Mouse (Mus musculus) G1E (cell line): ENCODE measurements around the gene Golph3. TPM values are rescaled to one million over a fixed set of nuclear protein-coding genes. Genes with fewer than 3 reads are reported as not detected.

ENCODE experiments used
- ATAC-seq: 2 replicates; pipeline ENCODE4 v1.8.0; 2016; ENCODE audit warnings: mild to moderate bottlenecking; ENCODE audit not compliant: insufficient number of reproducible peaks, poor library complexity, low FRiP score, severe bottlenecking; ENCODE audit errors: extremely low read depth
- DNase-seq: peaks from one replicate; pipeline ENCODE4 v3.0.0; 2012; ENCODE audit warnings: low spot score
- H3K27me3 ChIP-seq: 2 replicates; pipeline ENCODE4 v1.6.1; 2012; ENCODE audit warnings: mild to moderate bottlenecking, low read length, inconsistent platforms; ENCODE audit not compliant: insufficient read depth
- H3K36me3 ChIP-seq: replicated peaks from 2 replicates; pipeline ENCODE3; 2012; ENCODE audit warnings: mild to moderate bottlenecking, inconsistent platforms
- H3K4me1 ChIP-seq: 2 replicates; pipeline ENCODE4 v1.6.1; 2012; ENCODE audit warnings: low read depth, low read length, inconsistent platforms, mixed read lengths; ENCODE audit not compliant: insufficient read depth
- H3K4me3 ChIP-seq: 2 replicates; pipeline ENCODE4 v1.5.1; 2012; ENCODE audit warnings: low read depth, mild to moderate bottlenecking, inconsistent platforms, low read length, moderate library complexity, mixed read lengths
- H3K9me3 ChIP-seq: replicated peaks from 2 replicates; pipeline ENCODE4 v1.6.1; 2012; ENCODE audit warnings: inconsistent platforms
- CTCF ChIP-seq: IDR thresholded peaks from 2 replicates; pipeline ENCODE4 v1.5.1; 2012; ENCODE audit warnings: low read depth, low read length, inconsistent platforms, mixed read lengths
- GATA1 ChIP-seq: IDR thresholded peaks from 2 replicates; pipeline ENCODE4 v1.6.1; 2012; ENCODE audit warnings: borderline replicate concordance, low read length, inconsistent platforms, mixed read lengths
- GATA2 ChIP-seq: IDR thresholded peaks from 2 replicates; pipeline ENCODE4 v1.6.1; 2012; ENCODE audit warnings: low read depth, low read length, inconsistent platforms, borderline replicate concordance
- POLR2AphosphoS5 ChIP-seq: IDR thresholded peaks from 2 replicates; pipeline ENCODE4 v1.6.1; 2012; ENCODE audit warnings: low read depth, low read length, inconsistent platforms; ENCODE audit not compliant: insufficient replicate concordance
- TAL1 ChIP-seq: conservative IDR thresholded peaks from 2 replicates; pipeline ENCODE4 v1.6.1; 2012; ENCODE audit warnings: low read depth, low read length, inconsistent platforms, mixed read lengths
- polyA plus RNA-seq: library from polyadenylated mRNA; stranded (reverse); fragments of >175 nt; gene quantifications from 2 replicates; pipeline ENCODE4 v1.2.3, GENCODE M21; 2012
- total RNA-seq, 2 experiments: library from RNA; stranded (forward) in 1 of 2; stranded (reverse) in 1 of 2; fragments of 200-1000 nt in 1 of 2; fragments of >200 nt in 1 of 2; fragmentation: Nextera tagmentation in 1 of 2; gene quantifications; 2 replicates each; pipeline ENCODE4 v1.2.3; 2014 to 2017

The Golph3 gene
- total RNA-seq (2014; fragmentation: Nextera tagmentation) (411 and 482 TPM in 2 replicates), total RNA-seq (2017) (299 and 319 TPM in 2 replicates), polyA plus RNA-seq (739 and 1,035 TPM in 2 replicates)

DNA sequence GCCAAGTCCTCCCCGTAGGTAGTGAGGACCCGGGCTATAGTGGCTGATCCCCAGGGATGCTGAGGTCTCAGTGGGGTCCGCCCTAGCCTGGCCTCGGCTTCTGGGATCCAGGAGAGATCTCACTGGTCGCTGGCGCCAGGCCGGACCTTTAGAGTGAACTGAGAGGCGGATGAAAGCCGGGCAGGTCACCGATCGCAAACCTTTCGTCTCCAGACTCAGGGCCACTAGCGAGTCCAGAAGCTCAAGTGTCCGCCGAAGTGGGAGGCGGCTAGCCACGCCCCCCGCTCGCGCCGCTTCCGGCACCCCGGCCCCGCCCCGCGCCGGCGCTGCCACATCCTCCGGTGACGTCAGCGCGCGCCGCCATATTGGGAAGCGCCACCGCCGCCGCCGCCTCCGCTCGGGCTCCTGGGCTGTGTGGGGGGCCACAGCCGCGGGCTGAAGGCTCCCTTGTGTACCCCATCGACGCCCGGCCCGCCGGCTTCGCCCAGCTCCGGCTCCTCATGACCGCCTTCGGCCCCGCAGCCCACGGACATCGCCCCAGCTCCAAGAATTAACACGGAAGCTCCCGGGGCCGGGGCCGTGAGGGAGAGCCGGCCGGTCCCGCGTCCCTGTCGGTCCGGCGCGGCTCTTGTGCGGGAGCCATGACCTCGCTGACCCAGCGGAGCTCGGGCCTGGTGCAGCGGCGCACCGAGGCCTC, at the start of gene Golph3:
Golph3 (plus strand) TSS at position 360 of the 697 bp plus-strand sequence.
- Histone ChIP-seq H3K4me1 (peaks cover 56% of the 10 kb centered on the region), H3K27me3 (no peaks in the 10 kb centered on the region), H3K36me3 (peaks cover 17% of the 10 kb centered on the region), H3K4me3 (peak within 1 kb of the TSS; percentile 99), H3K9me3 (no peaks in the 10 kb centered on the region)
- DNase-seq (peak; percentile 81), ATAC-seq (peak; percentile 66)
- no peak for TF ChIP-seq CTCF
- no peak for TF ChIP-seq GATA1
- TF ChIP-seq GATA2: no peak

- H3K27me3 ChIP-seq: no peaks in the 10 kb centered on the region
- TF ChIP-seq TAL1: no peak
- H3K36me3 ChIP-seq: peaks cover 46% of the 10 kb centered on the region
- H3K4me3 ChIP-seq: no peak overlapping the region
- ATAC-seq (no peak), DNase-seq (no peak)
- H3K9me3 ChIP-seq: no peaks in the 10 kb centered on the region
- H3K4me1 ChIP-seq: peaks cover 23% of the 10 kb centered on the region
These were observed 47.8 kb upstream of the Golph3 start for GRCm38 (mm10) chr15:12273325-12274052.

DNA sequence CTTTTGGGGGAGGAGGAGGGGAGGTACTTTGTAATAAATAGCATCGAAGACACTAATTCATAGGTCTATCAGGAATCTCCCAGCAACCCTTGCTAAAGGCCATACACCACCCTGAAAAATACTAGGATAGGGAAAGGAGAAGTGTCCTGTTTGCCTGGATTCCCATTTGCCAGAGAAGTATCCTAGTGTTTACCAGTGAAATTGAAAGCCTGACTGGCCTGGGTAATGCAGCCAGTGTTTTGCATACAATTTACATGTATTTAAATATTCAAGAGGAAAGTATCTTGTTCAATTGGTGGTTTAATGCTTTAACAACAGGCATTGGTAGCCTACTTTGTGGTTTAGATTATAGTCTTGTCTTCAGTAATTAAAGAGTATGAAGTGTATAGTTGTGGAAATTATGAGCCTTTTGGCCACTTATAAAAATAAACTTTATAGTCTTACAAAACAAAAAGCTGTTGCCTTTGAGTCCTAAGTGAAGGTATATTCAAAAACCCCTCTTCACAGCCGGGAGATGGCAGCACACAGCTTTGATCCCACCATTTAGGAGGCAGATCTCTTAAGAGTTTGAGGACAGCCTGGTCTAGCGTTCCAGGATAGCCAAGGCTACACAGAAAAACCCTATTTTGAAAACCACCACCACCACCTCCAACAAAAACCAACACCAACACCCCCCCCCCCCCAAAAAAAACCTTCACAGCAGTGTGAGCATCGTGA, 47.0 kb upstream of the Golph3 start:
- Histone ChIP-seq H3K4me1 (peaks cover 23% of the 10 kb centered on the region), H3K36me3 (peaks cover 39% of the 10 kb centered on the region), H3K9me3 (no peaks in the 10 kb centered on the region), H3K4me3 (no peak overlapping the region), H3K27me3 (no peaks in the 10 kb centered on the region)
- ATAC-seq (no peak), DNase-seq (no peak)
- no peak for TF ChIP-seq TAL1
- no peak for TF ChIP-seq CTCF

DNA sequence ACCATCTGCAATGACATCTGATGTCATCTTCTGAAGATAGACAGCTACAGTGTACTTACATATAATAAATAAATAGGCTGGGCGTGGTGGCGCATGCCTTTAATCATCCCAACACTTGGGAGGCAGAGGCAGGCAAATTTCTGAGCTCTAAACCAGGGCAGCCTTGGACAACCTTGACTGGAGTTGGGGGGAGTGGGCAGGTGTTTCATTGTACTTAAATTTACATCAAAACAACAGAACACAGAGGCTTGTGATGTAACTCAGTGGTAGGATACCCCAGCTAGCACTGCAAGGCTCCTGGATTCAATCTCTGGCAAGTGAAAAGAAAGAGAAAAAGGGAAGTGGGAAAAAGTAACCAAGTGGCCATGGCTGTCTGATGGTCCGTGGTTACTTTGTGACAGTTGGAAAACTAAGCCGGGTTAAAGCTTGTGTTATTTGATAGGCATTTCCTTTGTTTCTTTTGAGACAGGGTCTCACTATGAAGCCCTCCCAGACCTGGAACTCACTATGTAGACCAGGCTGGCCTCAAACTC, 46.1 kb upstream of the Golph3 start:
- no peak overlapping the region for H3K4me3 ChIP-seq
- no peaks in the 10 kb centered on the region for H3K27me3 ChIP-seq
- H3K9me3 ChIP-seq: no peaks in the 10 kb centered on the region
- TF ChIP-seq TAL1 (no peak), POLR2AphosphoS5 (no peak), CTCF (no peak), GATA2 (no peak), GATA1 (no peak)
- no peak for DNase-seq
- peaks cover 30% of the 10 kb centered on the region for H3K36me3 ChIP-seq
- ATAC-seq: no peak
- H3K4me1 ChIP-seq: peaks cover 23% of the 10 kb centered on the region

- Histone ChIP-seq H3K9me3 (peaks cover 2% of the 10 kb centered on the region; the same call in 1 of the 2 replicates), H3K4me1 (peaks cover 8% of the 10 kb centered on the region), H3K4me3 (no peak overlapping the region), H3K36me3 (no peaks in the 10 kb centered on the region), H3K27me3 (no peaks in the 10 kb centered on the region)
- no peak for TF ChIP-seq CTCF
- no peak for TF ChIP-seq GATA2
- no peak for TF ChIP-seq TAL1
- TF ChIP-seq GATA1: no peak
- TF ChIP-seq POLR2AphosphoS5: no peak
- DNase-seq (no peak), ATAC-seq (no peak)
These were observed 41.4 kb upstream of the Golph3 start for GRCm38 (mm10) chr15:12279816-12280215.

- no peak for DNase-seq
- TF ChIP-seq POLR2AphosphoS5: no peak
- TF ChIP-seq GATA1: no peak
- TF ChIP-seq TAL1: no peak
- TF ChIP-seq GATA2: no peak
- no peak for TF ChIP-seq CTCF
- no peak for ATAC-seq
These were observed 36.3 kb upstream of the Golph3 start for GRCm38 (mm10) chr15:12284794-12285534.

More at GRCm38 (mm10) chr15:12284794-12285534, 36.3 kb upstream of the Golph3 start:
- Histone ChIP-seq H3K27me3 (no peaks in the 10 kb centered on the region), H3K36me3 (no peaks in the 10 kb centered on the region), H3K4me3 (no peak overlapping the region), H3K4me1 (peaks cover 3% of the 10 kb centered on the region; the same call in 1 of the 2 replicates), H3K9me3 (peaks cover 2% of the 10 kb centered on the region; the same call in 1 of the 2 replicates)
